ENCODE assay signal across 8 mouse cellular contexts in genomic region chr6:108828234-108828868, GRCm38 (mm10). TPM values are rescaled to one million over a fixed set of nuclear protein-coding genes. Genes with fewer than 3 reads are reported as not detected.
DNase-seq lines count a peak whose midpoint lies in the region; ATAC-seq and TF ChIP-seq lines count a peak whose summit lies in the region.

Gene Edem1, plus strand, starts transcription at chr6:108828641.

- DNase-seq in G1E (ENCODE audit: low spot score): peak; percentile 97
- peak; percentile 96 to 97 for DNase-seq in cerebellum, adult 18-20 months
- peak; percentile 98 to 99 for DNase-seq in heart, postnatal 36 days
- DNase-seq in layer of hippocampus, adult 2 months (ENCODE audit: low spot score in 2 of 2): peak; percentile 94
- peak; percentile 99 for DNase-seq in lung, embryonic 14.5 days
- DNase-seq in thymus, adult 2 months: peak; percentile 98

- peak; percentile 41 for TF ChIP-seq POLR2A in olfactory bulb, adult 2 months (IDR thresholded peaks at IDR 0.05; ENCODE audit: insufficient read depth, low read depth, low read length)
- peak; percentile 93 for TF ChIP-seq POLR2A in thymus, adult 2 months (IDR thresholded peaks at IDR 0.05; ENCODE audit: control insufficient read depth, extremely low read depth, insufficient read depth, low read length, poor library complexity)

- peaks cover 50% of the 10 kb centered on the region for H3K4me1 ChIP-seq in G1E (ENCODE audit: insufficient read depth, low read depth, low read length)
- peaks cover 16% of the 10 kb centered on the region for H3K4me1 ChIP-seq in forebrain, embryonic 16.5 days (replicated peaks; ENCODE audit: control insufficient read depth, insufficient read depth, low read length)
- peaks cover 6% of the 10 kb centered on the region; the same call in 1 of the 2 replicates for H3K4me1 ChIP-seq in lung, embryonic 14.5 days (ENCODE audit: insufficient read depth)
- peaks cover 8% of the 10 kb centered on the region for H3K4me1 ChIP-seq in olfactory bulb, adult 2 months (ENCODE audit: control insufficient read depth, insufficient read depth, low read length)
- H3K4me1 ChIP-seq in thymus, adult 2 months (replicated peaks; ENCODE audit: control insufficient read depth, insufficient read depth, low read length): peaks cover 15% of the 10 kb centered on the region

- TF ChIP-seq CTCF in G1E (IDR thresholded peaks at IDR 0.05; ENCODE audit: low read depth, low read length): no peak
- no peak; the same call in 1 of the 2 replicates for TF ChIP-seq CTCF in layer of hippocampus, adult 2 months (conservative IDR thresholded peaks at IDR 0.05)
- TF ChIP-seq CTCF in lung, embryonic 14.5 days (IDR thresholded peaks at IDR 0.05; ENCODE audit: low read depth): no peak
- no peak for TF ChIP-seq CTCF in olfactory bulb, adult 2 months (IDR thresholded peaks at IDR 0.05; ENCODE audit: insufficient read depth, low read depth, low read length)
- TF ChIP-seq CTCF in thymus, adult 2 months (IDR thresholded peaks at IDR 0.05; ENCODE audit: borderline replicate concordance, control insufficient read depth, extremely low read depth, insufficient read depth, low read length, poor library complexity): 0 out of 2 replicates have a peak, but pooled peaks have one; percentile 29

- intact Hi-C loops in heart, postnatal 36 days (cut with DNase I): loop anchor here (1.0 kb wide), 1 partner anchor 45 kb away; the partner anchor contains the start of gene Arl8b

- WGBS in forebrain, embryonic 16.5 days: under 1% methylated on average over 66 of the region's 67 CpGs
- WGBS in lung, embryonic 14.5 days: under 1% methylated on average over 64 of the region's 67 CpGs
- under 1% methylated on average over 67 of the region's 67 CpGs for WGBS in olfactory bulb, adult 2 months
- under 1% methylated on average over 67 of the region's 67 CpGs for WGBS in thymus, adult 2 months

- H3K4me3 ChIP-seq in G1E (ENCODE audit: low read depth, low read length): peak within 1 kb of the TSS; percentile 95
- peak within 1 kb of the TSS; percentile 81 for H3K4me3 ChIP-seq in forebrain, embryonic 16.5 days (replicated peaks; ENCODE audit: low read length)
- peak within 1 kb of the TSS; percentile 86 for H3K4me3 ChIP-seq in layer of hippocampus, adult 2 months
- peak within 1 kb of the TSS; percentile 90 for H3K4me3 ChIP-seq in lung, embryonic 14.5 days (ENCODE audit: low read depth, low read length)
- H3K4me3 ChIP-seq in olfactory bulb, adult 2 months (ENCODE audit: insufficient read depth, low read depth, low read length): peak within 1 kb of the TSS; percentile 94
- H3K4me3 ChIP-seq in thymus, adult 2 months (ENCODE audit: control insufficient read depth, insufficient read depth, low read length): peak within 1 kb of the TSS; percentile 91

- peak; percentile 74 for ATAC-seq in G1E (ENCODE audit: extremely low read depth, insufficient number of reproducible peaks, low FRiP score, poor library complexity, severe bottlenecking)
- ATAC-seq in forebrain, embryonic 16.5 days: peak; percentile 97
- peak; percentile 99 for ATAC-seq in lung, embryonic 14.5 days (ENCODE audit: insufficient read depth)

- peak within 1 kb of the TSS; percentile 49; the same call in 1 of the 2 replicates for H3K27ac ChIP-seq in forebrain, embryonic 16.5 days (ENCODE audit: low read length)
- H3K27ac ChIP-seq in layer of hippocampus, adult 2 months: peak within 1 kb of the TSS; percentile 91
- peak within 1 kb of the TSS; percentile 84 for H3K27ac ChIP-seq in lung, embryonic 14.5 days (ENCODE audit: low read depth)
- H3K27ac ChIP-seq in olfactory bulb, adult 2 months (ENCODE audit: insufficient read depth, low read depth, low read length): peak within 1 kb of the TSS; percentile 61; the same call in 1 of the 2 replicates
- peak within 1 kb of the TSS; percentile 90 for H3K27ac ChIP-seq in thymus, adult 2 months (ENCODE audit: control insufficient read depth, insufficient read depth, low read length)

- no peaks in the 10 kb centered on the region for H3K27me3 ChIP-seq in G1E (ENCODE audit: insufficient read depth, low read length)
- H3K27me3 ChIP-seq in forebrain, embryonic 16.5 days (replicated peaks; ENCODE audit: control insufficient read depth, insufficient read depth, low read length): no peaks in the 10 kb centered on the region
- no peaks in the 10 kb centered on the region for H3K27me3 ChIP-seq in lung, embryonic 14.5 days (ENCODE audit: insufficient read depth, low read length)
- no peaks in the 10 kb centered on the region for H3K27me3 ChIP-seq in thymus, adult 2 months (ENCODE audit: control insufficient read depth, insufficient read depth, low read length)

- no peaks in the 10 kb centered on the region for H3K9me3 ChIP-seq in G1E (replicated peaks)
- no peaks in the 10 kb centered on the region for H3K9me3 ChIP-seq in forebrain, embryonic 16.5 days (ENCODE audit: control insufficient read depth, low read length)
- H3K9me3 ChIP-seq in lung, embryonic 14.5 days (ENCODE audit: low read depth, low read length): no peaks in the 10 kb centered on the region

- H3K36me3 ChIP-seq in G1E (replicated peaks): peaks cover 42% of the 10 kb centered on the region
- H3K36me3 ChIP-seq in forebrain, embryonic 16.5 days (ENCODE audit: control insufficient read depth, insufficient read depth): no peaks in the 10 kb centered on the region
- H3K36me3 ChIP-seq in lung, embryonic 14.5 days (ENCODE audit: insufficient read depth): peaks cover 8% of the 10 kb centered on the region; the same call in 1 of the 2 replicates
- peaks cover 17% of the 10 kb centered on the region for H3K36me3 ChIP-seq in thymus, adult 2 months (ENCODE audit: control insufficient read depth, insufficient read depth, low read length)

- peak within 1 kb of the TSS; percentile 74 for H3K9ac ChIP-seq in forebrain, embryonic 16.5 days (replicated peaks; ENCODE audit: low read depth, low read length)
- peak within 1 kb of the TSS; percentile 94 for H3K9ac ChIP-seq in lung, embryonic 14.5 days

- peak within 1 kb of the TSS; percentile 80 for H3K4me2 ChIP-seq in forebrain, embryonic 16.5 days (ENCODE audit: low read length)
- peak within 1 kb of the TSS; percentile 91 for H3K4me2 ChIP-seq in lung, embryonic 14.5 days

RNA-seq across cellular contexts. Expression of gene Edem1, which starts in this region (rescaled TPM):
- total RNA-seq in G1E (2014; fragmentation: Nextera tagmentation): 58.4 and 66.1 TPM in 2 replicates
- total RNA-seq in G1E (2017): 79.5 and 84.2 TPM in 2 replicates
- 9.6 and 10.3 TPM in 2 replicates for polyA plus RNA-seq in G1E (2012)
- 6.8 and 7.3 TPM in 2 replicates for polyA plus RNA-seq in forebrain, embryonic 16.5 days (2015; fragmentation: Nextera tagmentation; extraction: Ambion mirVana)
- total RNA-seq in heart, postnatal 36 days (2021): 10 to 100 TPM; 10.6 to 12.4 TPM
- 10 to 100 TPM; 13.3 to 17.2 TPM for total RNA-seq in layer of hippocampus, adult 2 months (2021)
- polyA plus RNA-seq in lung, embryonic 14.5 days (2014; fragmentation: Nextera tagmentation; extraction: Ambion mirVana): 36.4 and 41.5 TPM in 2 replicates
- polyA plus RNA-seq in olfactory bulb, adult 2 months (2012; ENCODE audit: insufficient read depth, insufficient read length, low replicate concordance, missing spikeins): 240 and 915 TPM in 2 replicates
- 241 and 286 TPM in 2 replicates for polyA plus RNA-seq in thymus, adult 2 months (2012; rRNA removed)

Comparison
In these comparisons a context has a peak if more than half of its experiments do, and no peak if none do; other contexts are left out.
1. Peak in every context shown above with its lines: DNase-seq, ATAC-seq, H3K4me3 ChIP-seq and H3K27ac ChIP-seq.